Mouse (Mus musculus): Measurements from ENCODE around the gene Hivep3. TPM values are rescaled to one million over a fixed set of nuclear protein-coding genes. Genes with fewer than 3 reads are reported as not detected.

The Hivep3 gene
- 11.4 TPM in 2 replicates for polyA plus RNA-seq (2015; fragmentation: Nextera tagmentation; extraction: Ambion mirVana)

GRCm38 (mm10) chr4:119733184-119733880 lies at the start of gene Hivep3:
Gene Hivep3 (plus strand): TSS chr4:119733784.

GRCm38 (mm10) chr4:120064696-120065095 lies 331.1 kb downstream of the Hivep3 start, which contains the start of gene AL607142.1:
Gene AL607142.1 (plus strand): TSS chr4:120064996.

GRCm38 (mm10) chr4:120161166-120161949 lies 427.8 kb downstream of the Hivep3 start, which contains the start of gene Edn2:
Gene Edn2 (plus strand): TSS chr4:120161206.

Other genes starting within 250 kb of the Hivep3 start
- 0.07 and 0.23 TPM in 2 replicates for gene Rimkla, start 241.2 kb upstream of the Hivep3 start, polyA plus RNA-seq (2015; fragmentation: Nextera tagmentation; extraction: Ambion mirVana)
- gene Foxj3, start 196.8 kb upstream of the Hivep3 start, polyA plus RNA-seq (2015; fragmentation: Nextera tagmentation; extraction: Ambion mirVana), result 12.3 and 13.2 TPM in 2 replicates
- gene Frg2f1, start 194.3 kb upstream of the Hivep3 start, polyA plus RNA-seq (2015; fragmentation: Nextera tagmentation; extraction: Ambion mirVana), result 2.8 and 3.9 TPM in 2 replicates
- gene Guca2a, start 96.1 kb upstream of the Hivep3 start, polyA plus RNA-seq (2015; fragmentation: Nextera tagmentation; extraction: Ambion mirVana), result 1.2 and 1.5 TPM in 2 replicates
- gene Guca2b, start 74.8 kb upstream of the Hivep3 start, polyA plus RNA-seq (2015; fragmentation: Nextera tagmentation; extraction: Ambion mirVana), result not detected in 2 replicates